Mouse (Mus musculus) forebrain, postnatal 0 days (tissue): ENCODE measurements around the gene Tifab. TPM values are rescaled to one million over a fixed set of nuclear protein-coding genes. Genes with fewer than 3 reads are reported as not detected.

Experiments
- ATAC-seq: fragments of 200-750 bp; cut with Nextera tagmentation; 2 replicates; pipeline ENCODE4 v1.8.0; 2017; ENCODE audit warnings: mild to moderate bottlenecking, moderate library complexity
- DNase-seq: peaks from one replicate; pipeline ENCODE4 v3.0.0-alpha.2; 2015
- H3K27ac ChIP-seq: fragments of 300-500 bp; sonication (generic); 2 replicates; pipeline ENCODE4 v1.5.1; 2014; ENCODE audit warnings: low read depth, mild to moderate bottlenecking, antibody characterized with exemption, low read length, moderate library complexity, mixed read lengths
- H3K27me3 ChIP-seq: fragments of 300-500 bp; sonication (generic); 2 replicates; pipeline ENCODE4 v1.6.1; 2014; ENCODE audit warnings: mild to moderate bottlenecking, low read length, mixed read lengths; ENCODE audit not compliant: insufficient read depth
- H3K36me3 ChIP-seq: fragments of 300-500 bp; sonication (generic); 2 replicates; pipeline ENCODE4 v1.6.1; 2014; ENCODE audit warnings: mild to moderate bottlenecking, moderate library complexity; ENCODE audit not compliant: insufficient read depth
- H3K4me1 ChIP-seq: fragments of 300-500 bp; sonication (generic); 2 replicates; pipeline ENCODE4 v1.6.1; 2014; ENCODE audit warnings: antibody characterized with exemption; ENCODE audit not compliant: insufficient read depth
- H3K4me2 ChIP-seq: fragments of 300-500 bp; sonication (generic); 2 replicates; pipeline ENCODE4 v1.6.1; 2014; ENCODE audit warnings: low read depth, mild to moderate bottlenecking, moderate library complexity
- H3K4me3 ChIP-seq: fragments of 300-500 bp; sonication (generic); 2 replicates; pipeline ENCODE4 v1.5.1; 2014; ENCODE audit warnings: low read depth, low read length, mixed read lengths
- H3K9ac ChIP-seq: fragments of 300-500 bp; sonication (generic); 2 replicates; pipeline ENCODE4 v1.6.1; 2014; ENCODE audit warnings: mild to moderate bottlenecking
- H3K9me3 ChIP-seq: fragments of 300-500 bp; sonication (generic); 2 replicates; pipeline ENCODE4 v1.6.1; 2016; ENCODE audit warnings: low read length
- CTCF ChIP-seq: sonication (generic); IDR thresholded peaks from 2 replicates; pipeline ENCODE4 v1.5.1; 2016; ENCODE audit warnings: antibody characterized with exemption, control low read depth, low read depth
- WGBS: fragments of 180-500 bp; shearing (Covaris S2); extraction: QIAGEN DNeasy Blood & Tissue Kit; methylation state at CpG from one replicate; pipeline ENCODE4 v1.1.7; 2014; 5-methylcytosine and 5-hydroxymethylcytosine counted together
- polyA plus RNA-seq: library from polyadenylated mRNA; unstranded; fragments of >200 nt; fragmentation: Nextera tagmentation; extraction: Ambion mirVana; gene quantifications from 2 replicates; pipeline ENCODE4 v1.2.1, GENCODE M21; 2015
- total RNA-seq: library from RNA; depleted of rRNA; stranded (reverse); fragments of >200 nt; gene quantifications from 2 replicates; pipeline ENCODE4 v1.2.3, GENCODE M21; 2014

The Tifab gene
- total and polyA plus RNA-seq, 2 experiments from 2014 or later: 0.05 to 0.61 TPM

DNA sequence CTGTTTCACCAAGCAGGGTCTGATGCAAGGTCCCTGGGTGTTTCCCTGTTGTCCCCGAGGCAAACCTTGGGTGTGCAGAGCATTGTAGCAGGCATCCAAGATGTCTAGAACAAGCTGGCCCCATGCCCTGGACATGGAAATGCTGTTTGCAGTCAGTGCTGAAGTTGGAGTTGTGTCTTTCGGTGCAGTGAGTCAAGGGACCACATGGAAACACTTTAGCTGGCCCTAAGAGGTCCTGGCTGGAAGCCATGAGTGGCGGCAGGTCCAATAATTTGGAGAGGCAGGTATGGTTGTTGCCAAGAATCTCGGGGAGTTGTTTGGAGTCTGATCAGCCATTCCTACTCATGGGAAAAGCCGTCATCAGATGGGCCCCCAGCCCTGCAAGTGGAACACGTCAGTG lies 14.9 kb downstream of the Tifab start:
- no peak for TF ChIP-seq CTCF
- Histone ChIP-seq H3K9ac (no peak overlapping the region), H3K4me1 (no peaks in the 10 kb centered on the region), H3K4me2 (no peak overlapping the region), H3K27ac (no peak overlapping the region), H3K36me3 (no peaks in the 10 kb centered on the region), H3K9me3 (no peaks in the 10 kb centered on the region), H3K4me3 (no peak overlapping the region), H3K27me3 (no peaks in the 10 kb centered on the region)
- DNase-seq (no peak), ATAC-seq (no peak)
- 32% methylated on average over 6 of the region's 6 CpGs for WGBS

DNA sequence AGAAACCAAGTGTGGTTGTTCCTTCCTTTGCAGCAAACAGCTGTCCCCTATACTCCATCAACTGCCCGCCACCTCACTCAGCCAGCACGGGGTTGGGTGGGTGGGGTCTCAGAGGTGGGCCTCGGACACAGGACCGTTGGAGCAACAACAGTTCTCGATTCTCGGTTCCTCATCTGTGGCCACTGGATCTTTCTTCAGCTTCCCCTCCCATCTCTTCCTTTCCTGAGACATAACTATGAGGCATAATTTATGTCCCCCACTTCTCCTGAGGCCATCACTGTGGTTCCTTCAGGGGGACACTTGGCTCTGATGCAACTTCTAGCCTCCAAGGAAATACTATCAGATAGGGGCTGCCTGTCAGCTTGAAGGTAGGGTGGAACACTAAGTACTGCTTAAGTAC lies 15.8 kb downstream of the Tifab start:
- H3K4me2 ChIP-seq: no peak overlapping the region
- H3K36me3 ChIP-seq: no peaks in the 10 kb centered on the region
- no peak overlapping the region for H3K27ac ChIP-seq
- 90% methylated on average over 6 of the region's 6 CpGs for WGBS
- no peak for TF ChIP-seq CTCF
- no peaks in the 10 kb centered on the region for H3K9me3 ChIP-seq
- H3K9ac ChIP-seq: no peak overlapping the region
- H3K4me3 ChIP-seq: no peak overlapping the region
- H3K4me1 ChIP-seq: no peaks in the 10 kb centered on the region
- H3K27me3 ChIP-seq: no peaks in the 10 kb centered on the region
- ATAC-seq (no peak), DNase-seq (no peak)

DNA sequence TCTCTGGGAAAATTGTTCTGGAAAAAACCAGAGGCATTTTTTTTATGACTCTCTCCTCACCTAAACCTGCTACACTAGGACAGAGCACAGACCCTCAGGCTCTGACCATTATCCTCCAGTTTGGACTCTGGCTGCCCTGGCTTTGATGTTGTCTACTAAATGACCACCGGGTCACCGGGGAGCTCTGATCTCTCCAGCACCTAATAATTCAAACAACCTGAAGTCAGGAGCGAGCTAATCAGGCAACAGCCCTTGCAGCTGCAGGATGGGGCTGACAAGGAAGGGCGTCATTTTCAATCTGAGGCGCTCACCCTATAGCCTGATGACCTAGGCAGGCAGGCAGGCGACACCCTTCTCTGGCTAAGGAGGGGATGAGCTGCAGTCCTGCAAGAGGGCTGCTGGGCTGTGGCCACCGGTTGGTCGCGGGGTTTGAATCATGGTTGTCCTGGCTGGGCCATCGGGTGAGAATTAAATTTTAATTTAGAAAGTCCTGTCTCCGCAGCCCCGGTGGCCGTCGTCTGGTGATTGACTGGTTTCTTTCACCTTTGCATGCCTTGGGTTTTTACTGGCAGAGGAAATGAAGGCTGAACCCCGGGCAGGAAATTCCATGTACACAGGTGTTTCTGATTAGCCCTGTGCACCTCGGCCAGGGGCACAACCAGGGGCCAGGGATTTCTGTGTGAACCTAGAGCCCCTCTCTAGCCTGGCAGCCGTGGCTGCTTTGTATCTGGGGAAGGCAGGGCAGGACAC lies 18.9 kb downstream of the Tifab start:
- no peak overlapping the region for H3K4me3 ChIP-seq
- no peaks in the 10 kb centered on the region for H3K36me3 ChIP-seq
- no peaks in the 10 kb centered on the region for H3K4me1 ChIP-seq
- TF ChIP-seq CTCF: no peak
- 59% methylated on average over 17 of the region's 17 CpGs for WGBS
- H3K9ac ChIP-seq: no peak overlapping the region
- ATAC-seq (no peak), DNase-seq (no peak)
- H3K27me3 ChIP-seq: no peaks in the 10 kb centered on the region
- no peaks in the 10 kb centered on the region for H3K9me3 ChIP-seq
- no peak overlapping the region for H3K27ac ChIP-seq
- no peak overlapping the region for H3K4me2 ChIP-seq

DNA sequence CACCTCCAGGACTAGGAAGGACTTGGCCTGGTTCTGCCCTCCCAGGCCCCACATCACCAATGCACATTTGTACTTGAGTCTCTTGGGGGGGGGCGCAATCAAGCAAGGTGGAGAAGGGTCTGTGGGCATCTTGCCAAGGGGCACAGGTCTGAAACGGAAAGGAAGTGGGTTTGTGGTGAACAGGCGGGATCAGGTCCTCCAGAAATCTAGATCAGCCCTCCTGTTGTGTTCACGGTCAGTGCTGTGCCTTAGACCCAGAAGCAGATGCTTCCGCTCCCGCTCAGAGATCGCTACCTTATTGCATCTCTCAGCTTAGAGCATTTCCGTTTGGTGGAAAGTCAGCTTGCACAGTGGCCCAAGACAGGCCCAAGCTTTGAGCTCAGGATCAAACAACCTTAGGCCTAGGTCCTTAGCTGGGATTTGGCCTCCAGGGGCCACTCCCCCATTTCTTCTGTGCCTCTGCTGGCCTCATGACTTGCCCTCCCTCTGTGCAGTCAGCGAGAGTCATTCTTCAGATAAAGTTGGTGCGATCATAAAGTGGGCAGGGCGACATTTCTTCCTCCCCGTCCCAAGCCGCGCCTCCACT lies 19.6 kb downstream of the Tifab start:
- 84% methylated on average over 14 of the region's 14 CpGs for WGBS
- no peaks in the 10 kb centered on the region for H3K27me3 ChIP-seq
- ATAC-seq (no peak), DNase-seq (no peak)
- H3K4me1 ChIP-seq: no peaks in the 10 kb centered on the region
- no peak for TF ChIP-seq CTCF
- no peak overlapping the region for H3K9ac ChIP-seq
- no peaks in the 10 kb centered on the region for H3K36me3 ChIP-seq
- H3K27ac ChIP-seq: no peak overlapping the region
- no peak overlapping the region for H3K4me2 ChIP-seq
- no peaks in the 10 kb centered on the region for H3K9me3 ChIP-seq
- no peak overlapping the region for H3K4me3 ChIP-seq

DNA sequence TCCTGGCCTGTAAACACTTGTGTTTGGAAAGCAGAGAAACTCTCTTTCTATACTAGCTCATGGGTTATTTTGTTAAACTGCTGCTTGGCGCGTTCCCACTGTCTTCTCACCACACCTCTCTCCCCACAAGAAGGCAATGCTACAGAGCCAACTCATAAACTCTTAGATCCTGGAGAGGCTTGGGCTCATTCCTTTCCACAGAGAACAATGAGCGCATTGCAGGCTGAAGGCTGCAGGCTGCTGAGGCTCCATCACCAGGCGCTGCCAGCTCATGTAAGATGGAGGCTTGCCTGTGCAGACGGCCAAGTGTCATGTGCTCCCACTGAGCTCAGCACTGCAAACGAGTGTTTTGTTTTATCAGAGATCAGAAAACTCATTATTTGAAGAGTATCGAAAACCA lies 23.0 kb downstream of the Tifab start:
- Histone ChIP-seq H3K36me3 (no peaks in the 10 kb centered on the region), H3K27ac (no peak overlapping the region), H3K9me3 (no peaks in the 10 kb centered on the region), H3K4me1 (no peaks in the 10 kb centered on the region), H3K27me3 (no peaks in the 10 kb centered on the region), H3K9ac (no peak overlapping the region), H3K4me2 (no peak overlapping the region), H3K4me3 (no peak overlapping the region)
- DNase-seq: no peak
- 53% methylated on average over 7 of the region's 7 CpGs for WGBS
- TF ChIP-seq CTCF: no peak
- no peak for ATAC-seq

DNA sequence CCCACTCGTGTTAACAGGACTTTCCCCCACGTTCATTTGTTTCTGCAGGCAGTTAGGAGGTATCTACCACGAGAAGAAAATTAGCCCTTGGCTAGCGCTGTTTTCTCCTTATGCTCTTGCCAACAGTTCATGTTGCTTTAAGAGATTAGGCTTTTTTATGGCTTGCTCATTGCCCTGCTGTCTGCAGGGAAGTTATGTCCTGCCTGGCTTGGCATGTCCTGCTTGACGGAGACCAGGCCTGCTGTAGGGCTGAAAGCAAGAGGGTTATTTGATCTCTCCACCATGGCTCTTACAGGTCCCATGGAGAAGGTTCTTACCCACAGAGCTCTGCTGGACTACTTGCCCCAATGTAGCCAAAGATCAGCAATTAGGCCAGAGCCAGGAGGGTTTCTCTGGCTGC lies 23.6 kb downstream of the Tifab start:
- 51% methylated on average over 5 of the region's 5 CpGs for WGBS
- no peak for TF ChIP-seq CTCF

DNA sequence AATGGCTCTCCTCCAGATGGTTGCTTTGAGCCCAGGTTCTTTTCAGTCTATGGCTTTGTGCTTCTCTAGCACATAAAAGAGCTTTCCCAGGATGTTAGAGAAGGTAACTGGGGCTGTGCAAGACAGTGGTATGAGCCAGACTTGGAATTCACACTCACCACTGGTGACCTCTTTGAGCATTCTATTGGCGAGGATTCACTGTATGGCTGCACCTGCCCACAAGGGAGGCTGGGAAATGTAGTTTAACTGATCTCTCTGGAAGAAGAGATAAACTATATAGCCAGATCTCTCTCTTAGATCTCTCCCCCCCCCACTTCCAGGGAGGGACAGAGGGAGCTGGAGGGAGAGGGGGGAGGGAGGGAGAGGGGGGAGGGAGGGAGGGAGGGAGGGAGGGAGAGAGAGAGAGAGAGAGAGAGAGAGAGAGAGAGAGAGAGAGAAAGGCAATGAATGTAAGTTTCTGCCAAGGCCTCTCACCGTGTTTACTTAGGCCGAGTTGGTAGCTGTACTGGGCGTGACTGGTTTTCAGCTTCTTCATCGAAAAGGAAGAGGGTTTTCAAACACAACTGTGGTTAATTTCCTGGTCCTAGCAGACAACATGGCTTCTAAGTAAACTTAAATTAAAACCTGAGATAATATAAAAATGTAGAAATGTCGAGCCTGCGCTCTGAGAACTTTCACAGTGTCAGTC lies 25.8 kb downstream of the Tifab start:
- Histone ChIP-seq H3K4me3 (no peak overlapping the region), H3K36me3 (no peaks in the 10 kb centered on the region), H3K4me1 (no peaks in the 10 kb centered on the region), H3K27ac (no peak overlapping the region), H3K9ac (no peak overlapping the region), H3K9me3 (no peaks in the 10 kb centered on the region), H3K27me3 (no peaks in the 10 kb centered on the region), H3K4me2 (no peak overlapping the region)
- ATAC-seq (no peak), DNase-seq (no peak)
- 68% methylated on average over 7 of the region's 7 CpGs for WGBS
- no peak for TF ChIP-seq CTCF

More for the DNA sequence above, 23.6 kb downstream of the Tifab start:
- Histone ChIP-seq H3K9me3 (no peaks in the 10 kb centered on the region), H3K27ac (no peak overlapping the region), H3K36me3 (no peaks in the 10 kb centered on the region), H3K4me3 (no peak overlapping the region), H3K4me2 (no peak overlapping the region), H3K4me1 (no peaks in the 10 kb centered on the region), H3K27me3 (no peaks in the 10 kb centered on the region), H3K9ac (no peak overlapping the region)
- DNase-seq: no peak
- ATAC-seq: no peak
